In genomic region chr9:107232140-107232539, GRCm38 (mm10) we compare ENCODE assay signal across 8 mouse cellular contexts. TPM values are rescaled to one million over a fixed set of nuclear protein-coding genes. Genes with fewer than 3 reads are reported as not detected.
DNase-seq lines count a peak whose midpoint lies in the region; ATAC-seq and TF ChIP-seq lines count a peak whose summit lies in the region.

No protein-coding gene starts in this region.

- peaks cover 8% of the 10 kb centered on the region; the same call in 1 of the 2 replicates for H3K4me1 ChIP-seq in heart, embryonic 16.5 days (ENCODE audit: control insufficient read depth, insufficient read depth, low read length)
- H3K4me1 ChIP-seq in cortical plate, adult 2 months (ENCODE audit: control insufficient read depth, insufficient read depth, low read length): peaks cover 7% of the 10 kb centered on the region; the same call in 1 of the 2 replicates
- peaks cover 15% of the 10 kb centered on the region for H3K4me1 ChIP-seq in hindbrain, embryonic 13.5 days (replicated peaks)
- H3K4me1 ChIP-seq in midbrain, embryonic 13.5 days (replicated peaks): peaks cover 13% of the 10 kb centered on the region

- ATAC-seq in heart, embryonic 16.5 days (replicated peaks; ENCODE audit: extremely low read depth, insufficient read depth, low FRiP score): no peak
- peak; percentile 50; the same call in 1 of the 2 replicates for ATAC-seq in hindbrain, embryonic 13.5 days (ENCODE audit: low FRiP score)
- peak; percentile 29 for ATAC-seq in midbrain, embryonic 13.5 days
- no peak for ATAC-seq in activated CD4-positive, CD25-positive, alpha-beta regulatory T cell, adult 4 months
- no peak for ATAC-seq in inflammation-experienced regulatory T-cells, adult 6 months

- peaks cover 76% of the 10 kb centered on the region for H3K27me3 ChIP-seq in heart, embryonic 16.5 days (ENCODE audit: control insufficient read depth, insufficient read depth, low read length)
- peaks cover 45% of the 10 kb centered on the region for H3K27me3 ChIP-seq in hindbrain, embryonic 13.5 days
- H3K27me3 ChIP-seq in midbrain, embryonic 13.5 days: peaks cover 46% of the 10 kb centered on the region

- intact Hi-C loops in heart, postnatal 36 days (cut with DNase I): loop anchor here (5.0 kb wide), 2 partner anchors 55 to 330 kb away; partner anchors contain the start of gene Mapkapk3

- H3K4me3 ChIP-seq in heart, embryonic 16.5 days (ENCODE audit: low read length): peak overlapping the region; percentile 61
- peak overlapping the region; percentile 90 for H3K4me3 ChIP-seq in cortical plate, adult 2 months (ENCODE audit: insufficient read depth, low read length)
- peak overlapping the region; percentile 91 for H3K4me3 ChIP-seq in hindbrain, embryonic 13.5 days
- H3K4me3 ChIP-seq in midbrain, embryonic 13.5 days (replicated peaks): peak overlapping the region; percentile 93

- no peak for TF ChIP-seq POLR2A in cortical plate, adult 2 months (IDR thresholded peaks at IDR 0.05; ENCODE audit: extremely low read depth, insufficient read depth, low read length)

- H3K27ac ChIP-seq in heart, embryonic 16.5 days (ENCODE audit: low read length): no peak overlapping the region
- peak overlapping the region; percentile 100 for H3K27ac ChIP-seq in cortical plate, adult 2 months (ENCODE audit: insufficient read depth, low read length)
- H3K27ac ChIP-seq in hindbrain, embryonic 13.5 days: peak overlapping the region; percentile 97
- H3K27ac ChIP-seq in midbrain, embryonic 13.5 days: peak overlapping the region; percentile 95

- no peaks in the 10 kb centered on the region for H3K9me3 ChIP-seq in heart, embryonic 16.5 days (replicated peaks; ENCODE audit: control insufficient read depth, low read length)
- no peaks in the 10 kb centered on the region for H3K9me3 ChIP-seq in hindbrain, embryonic 13.5 days
- H3K9me3 ChIP-seq in midbrain, embryonic 13.5 days: no peaks in the 10 kb centered on the region

- peak overlapping the region; percentile 95 for H3K4me2 ChIP-seq in heart, embryonic 16.5 days (ENCODE audit: low read depth, low read length)
- H3K4me2 ChIP-seq in hindbrain, embryonic 13.5 days: peak overlapping the region; percentile 68
- peak overlapping the region; percentile 72 for H3K4me2 ChIP-seq in midbrain, embryonic 13.5 days (replicated peaks)

- H3K9ac ChIP-seq in heart, embryonic 16.5 days (ENCODE audit: low read length): no peak overlapping the region
- peak overlapping the region; percentile 96 for H3K9ac ChIP-seq in hindbrain, embryonic 13.5 days
- peak overlapping the region; percentile 92 for H3K9ac ChIP-seq in midbrain, embryonic 13.5 days (replicated peaks)

- WGBS in heart, embryonic 16.5 days: 25% methylated on average over 9 of the region's 9 CpGs
- WGBS in hindbrain, embryonic 13.5 days: 26% methylated on average over 9 of the region's 9 CpGs
- WGBS in midbrain, embryonic 13.5 days: 24% methylated on average over 9 of the region's 9 CpGs

- no peak for DNase-seq in heart, postnatal 36 days
- no peak for DNase-seq in adrenal gland, adult 8-10 months

- no peaks in the 10 kb centered on the region for H3K36me3 ChIP-seq in heart, embryonic 16.5 days (ENCODE audit: control insufficient read depth, insufficient read depth)
- H3K36me3 ChIP-seq in hindbrain, embryonic 13.5 days: no peaks in the 10 kb centered on the region
- no peaks in the 10 kb centered on the region for H3K36me3 ChIP-seq in midbrain, embryonic 13.5 days

- TF ChIP-seq CTCF in cortical plate, adult 2 months (IDR thresholded peaks at IDR 0.05; ENCODE audit: extremely low read depth, insufficient read depth, low read length): no peak

RNA-seq across cellular contexts. Expression of gene Dock3, which starts 0.4 kb away (rescaled TPM):
- polyA plus RNA-seq in heart, embryonic 16.5 days (2015; fragmentation: Nextera tagmentation; extraction: Ambion mirVana): 0.24 and 0.43 TPM in 2 replicates
- 1 to 10 TPM; 3.9 to 5.3 TPM for total RNA-seq in heart, postnatal 36 days (2021)
- 188 TPM in 2 replicates for polyA plus RNA-seq in cortical plate, adult 2 months (2012; rRNA removed)
- polyA plus RNA-seq in hindbrain, embryonic 13.5 days (2015; fragmentation: Nextera tagmentation; extraction: Ambion mirVana): 18.7 and 23.4 TPM in 2 replicates
- 14.0 and 20.2 TPM in 2 replicates for polyA plus RNA-seq in midbrain, embryonic 13.5 days (2015; fragmentation: Nextera tagmentation; extraction: Ambion mirVana)
- polyA plus RNA-seq in activated CD4-positive, CD25-positive, alpha-beta regulatory T cell, adult 4 months (2017; shearing (Covaris generic)): under 1 TPM in 1 of 2 experiments, not detected in 1; 0.24 TPM
- 10 to 100 TPM in 2 of 4 experiments, 1 to 10 TPM in 2; 6.1 to 14.8 (median 10.0) TPM for total RNA-seq in adrenal gland, adult 8-10 months (2022)
- polyA plus RNA-seq in inflammation-experienced regulatory T-cells, adult 6 months (2017; shearing (Covaris generic)): not detected

RNA-seq across cellular contexts. Expression of gene Mapkapk3, which starts 57.5 kb away (rescaled TPM):
- 11.4 and 13.1 TPM in 2 replicates for polyA plus RNA-seq in heart, embryonic 16.5 days (2015; fragmentation: Nextera tagmentation; extraction: Ambion mirVana)
- total RNA-seq in heart, postnatal 36 days (2021): 10 to 100 TPM; 27.0 to 33.6 TPM
- polyA plus RNA-seq in cortical plate, adult 2 months (2012; rRNA removed): 4.4 and 5.1 TPM in 2 replicates
- polyA plus RNA-seq in hindbrain, embryonic 13.5 days (2015; fragmentation: Nextera tagmentation; extraction: Ambion mirVana): 2.8 and 3.7 TPM in 2 replicates
- polyA plus RNA-seq in midbrain, embryonic 13.5 days (2015; fragmentation: Nextera tagmentation; extraction: Ambion mirVana): 1.7 and 1.9 TPM in 2 replicates
- polyA plus RNA-seq in activated CD4-positive, CD25-positive, alpha-beta regulatory T cell, adult 4 months (2017; shearing (Covaris generic)): 10 to 100 TPM; 57.5 to 62.0 TPM
- 10 to 100 TPM; 32.7 to 41.4 (median 34.9) TPM for total RNA-seq in adrenal gland, adult 8-10 months (2022)
- 10 to 100 TPM; 53.9 to 59.6 (median 59.2) TPM for polyA plus RNA-seq in inflammation-experienced regulatory T-cells, adult 6 months (2017; shearing (Covaris generic))

Comparison
In these comparisons a context has a peak if more than half of its experiments do, and no peak if none do; other contexts are left out.
1. ATAC-seq: peak in hindbrain, embryonic 13.5 days (single experiment) and midbrain, embryonic 13.5 days (single experiment); none in heart, embryonic 16.5 days (single experiment), activated CD4-positive, CD25-positive, alpha-beta regulatory T cell, adult 4 months (single experiment) and inflammation-experienced regulatory T-cells, adult 6 months (single experiment).
2. RNA of gene Dock3, which starts 0.4 kb away (polyA plus RNA-seq): 188 TPM in cortical plate, adult 2 months, 18.7 to 23.4 TPM in hindbrain, embryonic 13.5 days and 14.0 to 20.2 TPM in midbrain, embryonic 13.5 days; 0.24 to 0.43 TPM in heart, embryonic 16.5 days, 0.24 TPM in activated CD4-positive, CD25-positive, alpha-beta regulatory T cell, adult 4 months and not detected in inflammation-experienced regulatory T-cells, adult 6 months; every median in the first group is over 10 times any median in the second.
3. Peak in every context shown above with its lines, with median percentiles within 50 percentile points of each other: H3K4me2 ChIP-seq and H3K4me3 ChIP-seq.